Mouse (Mus musculus) R1 (cell line): Measurements from ENCODE around the gene Arsb.
"Not testable (repeated sequence)": the region's sequence is repeated elsewhere in the genome, so short reads cannot be mapped to it uniquely, and the experiment has no call there.

Experiments
- DNase-seq: peaks from one replicate; pipeline ENCODE4 v3.0.0-alpha.2; 2018; ENCODE audit warnings: low read depth, low spot score

Arsb gene

DNA sequence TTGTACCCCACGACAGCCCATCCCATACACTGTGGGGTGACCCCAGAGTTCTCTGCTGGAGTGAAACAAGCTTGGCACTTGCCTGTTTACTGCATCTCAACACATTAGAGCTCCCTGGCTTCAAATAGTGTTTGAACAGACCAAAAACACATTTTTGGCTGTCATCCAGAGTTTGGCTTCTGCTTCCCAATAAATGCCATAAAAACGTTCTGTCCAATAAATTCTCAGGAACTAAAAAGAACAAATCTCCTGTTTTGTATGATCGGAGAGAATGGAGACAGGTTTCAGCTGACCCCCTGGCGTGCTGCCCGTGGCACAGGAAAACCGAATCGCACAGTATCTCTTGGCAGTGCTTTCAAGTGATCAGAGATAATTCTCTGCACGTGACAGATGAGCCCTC, 16.2 kb downstream of the Arsb start:
- no peak for DNase-seq

GRCm38 (mm10) chr13:93792945-93793642, 21.7 kb downstream of the Arsb start:
- peak; percentile 23 for DNase-seq

DNA sequence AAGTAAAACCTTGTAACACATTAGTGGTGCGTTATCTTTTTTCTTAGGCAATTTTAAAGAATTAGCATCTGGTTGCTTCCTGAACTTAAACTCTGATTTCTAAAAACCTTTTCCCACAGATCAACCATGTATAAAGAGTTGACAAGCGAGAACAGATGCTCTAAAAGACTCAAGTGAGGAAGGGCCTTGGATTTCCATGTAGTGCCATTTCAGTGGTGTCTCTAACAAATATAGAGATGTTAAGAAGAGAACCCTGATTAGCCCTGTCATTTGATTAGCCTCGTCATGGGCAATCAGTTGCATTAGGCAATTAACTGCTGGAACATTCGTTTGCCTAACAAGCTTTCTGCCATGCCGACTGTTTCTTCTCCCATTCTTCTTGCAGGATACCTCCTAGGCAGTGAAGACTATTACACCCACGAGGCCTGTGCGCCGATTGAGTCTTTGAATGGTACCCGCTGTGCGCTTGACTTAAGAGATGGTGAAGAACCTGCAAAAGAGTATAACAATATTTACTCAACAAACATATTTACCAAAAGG, 22.3 kb downstream of the Arsb start:
- no peak for DNase-seq

- DNase-seq = no peak
Measured at GRCm38 (mm10) chr13:93797011-93797600, 25.7 kb downstream of the Arsb start.

- not testable (repeated sequence) for DNase-seq
Measured at GRCm38 (mm10) chr13:93810311-93810710, 38.9 kb downstream of the Arsb start.

GRCm38 (mm10) chr13:93814081-93814480, 42.7 kb downstream of the Arsb start:
- no peak for DNase-seq

- DNase-seq = no peak
Measured at GRCm38 (mm10) chr13:93814676-93815075, 43.2 kb downstream of the Arsb start.

DNA sequence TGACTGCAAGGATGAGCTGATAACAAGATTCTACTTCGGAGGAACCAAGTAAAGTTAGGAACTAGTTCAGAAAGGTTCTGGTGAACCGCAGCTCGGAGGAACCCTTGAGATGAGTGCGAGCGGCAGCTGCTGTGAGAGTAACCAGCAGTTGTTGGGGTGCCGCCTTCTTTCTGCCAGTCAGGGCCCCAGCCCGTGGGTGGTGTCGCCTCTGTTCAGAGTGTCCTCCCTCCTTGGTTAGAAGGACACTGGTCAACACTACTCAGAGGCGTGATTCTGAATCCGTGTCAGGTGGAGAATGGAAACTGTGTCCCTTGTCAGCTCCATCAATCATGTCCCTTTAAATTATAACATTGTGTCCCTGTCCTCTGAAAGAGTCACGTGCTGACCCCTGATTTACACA, 43.7 kb downstream of the Arsb start:
- DNase-seq = no peak

DNA sequence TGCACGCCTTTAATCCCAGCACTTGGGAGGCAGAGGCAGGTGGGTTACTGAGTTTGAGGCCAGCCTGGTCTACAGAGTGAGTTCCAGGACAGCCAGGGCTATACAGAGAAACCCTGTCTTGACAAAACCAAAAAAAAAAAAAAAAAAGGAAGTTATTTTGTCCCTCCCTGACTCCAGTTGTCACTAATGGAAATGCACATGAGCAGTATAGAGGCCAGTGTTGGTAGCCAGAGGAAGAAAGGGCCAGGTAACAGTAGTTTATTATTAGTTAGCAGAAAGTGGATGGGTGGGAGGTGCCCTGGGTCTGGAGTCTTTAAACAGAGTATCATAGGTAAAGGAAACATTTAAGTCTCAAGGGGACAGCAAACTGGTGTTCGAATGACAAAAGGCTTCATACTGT, 44.7 kb downstream of the Arsb start:
- DNase-seq = no peak

GRCm38 (mm10) chr13:93816688-93817331, 45.4 kb downstream of the Arsb start:
- no peak for DNase-seq

- no peak for DNase-seq
Measured at GRCm38 (mm10) chr13:93820173-93820572, 48.7 kb downstream of the Arsb start.

GRCm38 (mm10) chr13:93822001-93822400, 50.6 kb downstream of the Arsb start:
- no peak for DNase-seq

DNA sequence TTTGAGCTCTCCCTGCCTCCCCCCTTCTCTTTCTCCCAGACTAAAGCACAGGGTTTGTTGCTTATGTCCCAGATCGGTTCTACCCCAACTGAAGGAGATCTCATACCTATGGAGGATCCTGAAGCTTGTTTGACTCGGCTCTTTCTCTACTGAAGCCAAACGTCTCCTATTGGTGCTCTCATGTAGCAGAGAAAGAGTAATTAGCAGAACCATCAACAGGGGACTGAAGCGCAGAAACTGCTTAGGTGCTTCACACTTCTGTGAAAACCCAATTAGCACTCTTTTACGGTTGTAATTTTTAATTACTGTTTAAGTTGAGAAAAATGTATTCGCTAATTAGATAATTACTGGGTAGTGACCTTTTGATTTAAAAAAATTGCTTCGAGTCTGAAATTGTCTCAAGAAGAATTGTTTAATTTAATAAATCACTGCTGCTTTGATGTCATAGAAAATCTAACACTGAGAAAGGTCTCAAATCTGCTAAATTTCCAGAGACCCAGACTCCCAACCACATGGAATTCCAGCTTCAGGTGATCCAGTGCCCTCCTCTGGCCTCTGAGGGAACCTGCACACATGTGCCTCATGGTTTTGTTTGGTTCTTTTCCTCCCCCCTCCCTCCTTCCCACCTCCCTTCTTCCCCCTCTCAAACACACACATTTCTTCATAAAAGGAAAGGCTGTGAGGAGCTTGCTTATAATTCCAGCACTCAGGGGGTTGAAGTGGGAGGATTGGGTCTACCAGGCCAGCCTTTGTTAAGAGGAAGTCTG, 54.5 kb downstream of the Arsb start:
- DNase-seq = peak; percentile 8

DNA sequence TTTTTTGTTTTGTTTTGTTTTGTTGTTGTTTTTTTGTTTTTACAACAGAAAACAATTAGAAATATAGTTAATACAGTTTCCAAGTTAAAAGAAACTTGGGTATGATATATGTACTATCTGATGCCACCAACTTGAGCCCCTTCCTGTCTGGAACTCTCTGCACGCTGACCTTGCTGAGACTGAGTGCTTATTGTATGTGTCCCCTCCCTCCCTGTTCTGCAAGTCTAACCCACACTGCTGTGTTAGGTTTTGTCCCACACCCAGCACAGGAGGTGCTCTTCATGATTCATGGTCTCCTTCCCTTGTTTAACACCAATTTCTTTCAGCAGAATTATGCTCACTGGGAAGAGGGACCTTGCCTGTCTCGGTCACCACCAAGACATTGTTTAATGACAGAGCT, 56.3 kb downstream of the Arsb start:
- DNase-seq = no peak

DNA sequence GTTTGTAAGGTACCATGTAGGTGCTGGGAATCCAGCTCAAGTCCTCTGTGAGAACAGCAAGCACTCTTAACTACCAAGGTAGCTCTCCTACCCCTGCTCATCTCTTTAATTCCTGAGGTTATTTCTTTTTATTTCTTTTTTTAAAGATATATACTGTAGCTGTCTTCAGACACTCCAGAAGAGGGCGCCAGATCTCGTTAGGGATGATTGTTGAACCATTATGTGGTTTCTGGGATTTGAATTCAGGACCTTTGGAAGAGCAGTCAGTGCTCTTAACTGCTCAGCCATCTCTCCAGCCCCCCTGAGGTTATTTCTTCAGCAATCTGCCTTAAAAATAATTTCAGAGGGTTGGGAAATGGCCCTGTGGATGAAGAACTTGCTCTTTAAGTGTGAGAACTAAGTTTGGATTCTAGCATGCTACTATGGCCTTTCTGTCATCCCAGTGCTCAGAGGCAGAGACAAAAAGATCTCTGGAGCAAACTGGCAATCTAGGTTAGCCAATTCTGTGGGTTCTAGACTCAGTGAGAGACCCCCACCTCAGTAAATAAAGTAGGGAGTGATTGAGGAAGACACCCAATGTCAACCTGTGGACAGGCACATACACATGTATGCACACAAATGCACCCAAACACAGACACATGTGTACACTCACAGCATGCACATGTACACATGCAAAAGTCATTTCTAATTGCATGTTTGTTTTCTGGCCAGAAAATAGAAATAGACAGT, 58.3 kb downstream of the Arsb start:
- DNase-seq = no peak

DNA sequence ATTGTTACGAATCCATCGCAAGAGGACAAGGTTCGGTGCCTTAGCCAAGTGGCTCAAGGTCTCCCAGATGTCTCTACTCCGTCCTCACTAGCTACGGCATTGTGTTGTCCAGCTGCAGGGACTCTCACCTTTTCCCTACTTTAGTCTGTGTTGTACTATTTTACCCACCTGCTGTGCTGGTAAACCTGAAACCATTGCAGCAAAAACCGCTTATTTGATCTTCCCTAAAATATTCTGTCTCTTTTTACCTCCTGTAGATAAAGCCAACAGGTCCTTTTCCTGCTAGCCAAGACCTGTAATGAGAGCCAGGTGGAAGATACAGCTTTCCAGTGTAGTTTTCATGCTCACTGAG, 58.8 kb downstream of the Arsb start:
- DNase-seq = no peak

- DNase-seq = no peak
Measured at GRCm38 (mm10) chr13:93837481-93838225, 66.2 kb downstream of the Arsb start.

DNA sequence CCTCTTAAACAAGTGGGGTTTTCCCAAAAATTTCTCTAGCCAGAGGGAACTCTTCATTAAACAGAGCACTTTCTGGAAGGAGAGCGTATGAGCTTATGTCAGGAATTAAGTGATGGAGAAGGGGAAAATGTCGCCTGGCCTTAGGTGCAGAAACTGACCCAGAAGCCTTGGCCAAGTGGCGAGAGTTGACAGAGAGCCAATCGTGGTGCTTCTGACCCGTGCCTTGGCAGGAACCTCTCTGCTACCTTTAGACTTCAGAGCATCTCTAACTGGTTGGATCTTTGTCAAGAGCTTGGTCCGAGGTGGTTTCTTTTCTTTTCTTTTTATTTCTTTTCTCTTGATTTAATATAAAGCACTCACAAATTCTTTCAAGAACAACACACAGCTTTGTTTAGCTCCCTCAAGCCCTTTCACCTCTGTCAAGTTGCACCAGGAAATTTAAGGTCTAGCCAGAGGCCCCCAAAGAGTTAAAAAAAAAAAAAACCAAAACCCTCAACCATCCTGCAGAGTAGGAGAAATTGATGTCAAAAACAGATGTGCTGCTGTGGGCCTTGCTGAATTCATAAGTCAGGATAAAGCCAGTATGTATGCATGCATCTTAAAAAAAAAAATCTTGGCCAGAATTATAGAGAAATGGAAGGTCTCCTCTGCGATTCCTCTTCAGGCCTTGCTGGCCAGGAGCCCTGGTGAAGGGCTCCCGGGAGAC, 67.2 kb downstream of the Arsb start:
- DNase-seq = no peak

- DNase-seq = no peak
Measured at GRCm38 (mm10) chr13:93839137-93839630, 67.8 kb downstream of the Arsb start.

GRCm38 (mm10) chr13:93839721-93840120, 68.3 kb downstream of the Arsb start:
- DNase-seq = no peak
